Mouse (Mus musculus) kidney, postnatal 14 days (tissue): ENCODE measurements at regions not wholly inside any gene's neighbourhood (a gene's known extent, or its start where the extent isn't known, plus 50 kb on each side); places are given as distances from the start of the nearest gene placed in this dataset.
"Not testable (repeated sequence)": the region's sequence is repeated elsewhere in the genome, so short reads cannot be mapped to it uniquely, and the experiment has no call there.

Source experiments
- DNase-seq: peaks from one replicate; pipeline ENCODE4 v3.0.0; 2022; ENCODE audit warnings: mixed read lengths

- peak; percentile 27 for DNase-seq
Measured at GRCm38 (mm10) chr13:46023630-46024041, 58.8 kb upstream of the Atxn1 start.

DNA sequence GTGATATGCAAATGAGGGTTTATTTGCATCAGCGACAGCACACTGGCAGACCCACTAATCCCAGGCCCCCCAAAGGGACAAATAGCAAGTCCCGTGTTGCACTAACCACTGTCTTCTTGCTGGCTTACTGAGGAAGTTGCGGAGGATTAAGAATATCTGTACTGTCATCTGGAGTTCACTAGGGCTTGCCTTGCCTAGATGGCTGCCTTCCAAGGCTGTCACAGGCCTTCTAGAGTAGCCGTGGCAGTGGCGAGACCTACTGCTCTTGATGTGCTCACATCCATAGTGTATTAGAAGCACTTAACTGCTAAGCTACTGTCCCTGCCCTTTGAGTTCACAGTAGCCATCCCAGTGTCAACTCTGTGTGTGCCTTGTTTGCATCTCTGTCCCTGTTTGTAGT, 58.4 kb upstream of the Atxn1 start:
- peak; percentile 45 for DNase-seq

DNA sequence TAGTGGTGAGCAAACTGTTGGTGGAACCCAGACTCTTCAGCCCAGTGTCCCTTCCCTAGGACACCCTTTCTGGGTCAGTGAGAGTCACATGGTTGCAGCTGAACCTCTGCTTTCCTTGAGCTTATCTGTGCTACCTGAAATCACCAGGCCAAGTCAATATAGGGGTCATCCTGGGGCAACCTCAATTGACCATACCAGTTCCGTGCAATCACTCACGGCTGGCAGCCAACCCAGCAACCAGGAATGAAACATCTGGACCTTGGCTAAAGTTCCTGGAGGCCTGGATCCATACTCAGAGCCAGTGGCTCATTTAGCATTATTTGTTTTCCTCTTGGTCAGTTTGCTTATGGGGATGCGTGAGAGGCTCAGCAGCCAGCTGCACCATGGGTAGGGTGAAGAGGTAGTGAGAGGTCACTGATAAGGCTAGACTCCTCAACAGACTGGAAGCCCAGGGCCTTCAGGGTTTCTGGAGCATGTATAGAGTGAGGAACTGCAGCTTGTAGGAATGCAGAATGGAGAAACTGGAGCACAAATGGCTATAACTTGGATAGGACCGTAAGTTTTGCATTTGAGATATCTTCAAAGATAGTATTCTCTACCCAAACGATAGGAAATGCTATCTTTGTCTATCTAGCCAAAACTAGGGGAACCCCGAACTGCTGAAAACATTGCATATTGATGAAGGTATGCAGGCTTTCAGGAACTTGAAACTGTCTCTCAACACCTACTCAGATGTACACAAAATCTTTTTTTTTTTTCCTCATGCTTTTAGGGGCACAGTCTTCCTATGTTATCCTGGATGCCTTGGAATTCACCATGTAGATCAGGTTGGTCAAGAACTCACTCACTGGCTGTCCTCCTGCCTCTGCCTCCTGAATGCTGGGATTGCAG, 56.4 kb upstream of the Atxn1 start:
- peak; percentile 53 for DNase-seq

DNA sequence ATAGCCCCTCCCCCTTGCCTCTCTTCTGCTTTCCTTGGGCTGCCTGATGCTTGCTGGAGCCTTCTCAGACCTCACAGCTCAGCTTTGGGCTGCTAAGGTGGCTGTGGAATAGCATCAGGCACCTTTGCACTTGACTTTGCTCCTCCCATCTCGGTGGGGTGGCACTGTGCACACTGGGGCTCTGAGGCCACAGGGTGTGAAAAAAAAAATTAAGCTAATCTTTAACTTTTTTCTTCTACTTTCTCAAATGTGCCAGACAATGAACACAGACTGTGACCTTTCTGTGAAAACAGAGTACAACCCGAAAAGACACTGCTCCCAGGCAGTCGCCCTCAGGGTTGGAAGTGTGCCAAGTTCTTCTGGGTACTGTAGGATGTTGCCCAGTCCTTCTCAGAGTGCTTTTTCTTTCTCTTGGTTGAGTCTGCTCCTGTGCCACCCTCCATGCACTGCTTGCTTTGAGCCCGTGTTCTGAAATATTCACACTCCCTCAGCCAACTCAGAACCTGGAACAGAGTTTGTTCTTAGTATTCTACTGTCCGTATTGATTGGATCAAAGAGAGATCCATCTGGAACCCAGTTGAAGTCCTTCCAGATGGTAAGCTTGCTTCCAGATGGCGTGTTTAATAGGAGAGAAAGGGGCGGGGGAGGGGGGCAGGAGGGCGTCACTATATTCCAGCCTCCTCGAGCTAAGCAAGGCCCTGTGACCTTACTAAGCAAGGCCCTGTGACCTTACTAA, 54.8 kb upstream of the Atxn1 start:
- peak; percentile 90 for DNase-seq

GRCm38 (mm10) chr13:46018903-46019430, 54.2 kb upstream of the Atxn1 start:
- peak; percentile 13 for DNase-seq

GRCm38 (mm10) chr13:46017742-46018141, 52.9 kb upstream of the Atxn1 start:
- no peak for DNase-seq

GRCm38 (mm10) chr13:46017011-46017410, 52.2 kb upstream of the Atxn1 start:
- DNase-seq, result not testable (repeated sequence)

DNA sequence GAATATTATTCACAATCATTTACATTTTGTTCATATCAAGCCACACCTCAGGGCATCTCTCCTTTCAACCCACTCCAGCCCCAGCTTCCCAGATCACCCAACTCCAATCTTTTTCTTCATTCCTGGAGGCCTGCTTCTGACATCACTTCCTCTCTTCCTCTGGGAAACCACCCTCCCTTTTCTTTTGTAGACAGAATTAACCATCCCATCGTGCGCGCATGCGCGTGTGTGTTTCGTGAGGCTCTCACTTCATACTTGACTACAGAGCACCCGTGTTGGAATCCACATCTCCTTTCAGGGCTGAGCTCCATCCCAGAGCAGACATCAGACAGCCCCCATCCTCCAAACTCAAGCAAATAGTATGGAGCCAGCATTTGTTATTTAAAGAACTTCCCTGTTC, 50.4 kb upstream of the Atxn1 start:
- DNase-seq, result no peak

GRCm38 (mm10) chr13:46014637-46015036, 49.8 kb upstream of the Atxn1 start:
- DNase-seq, result no peak
